Mouse (Mus musculus) frontal cortex, postnatal 25 days (tissue): ENCODE data around the gene Tbx10.
"Not testable (repeated sequence)": the region's sequence is repeated elsewhere in the genome, so short reads cannot be mapped to it uniquely, and the experiment has no call there.

Experiments
- DNase-seq, 2 experiments: peaks; one replicate each; pipeline ENCODE4 v3.0.0; 2022; ENCODE audit warnings: low spot score in 2 of 2

Gene Tbx10

DNA sequence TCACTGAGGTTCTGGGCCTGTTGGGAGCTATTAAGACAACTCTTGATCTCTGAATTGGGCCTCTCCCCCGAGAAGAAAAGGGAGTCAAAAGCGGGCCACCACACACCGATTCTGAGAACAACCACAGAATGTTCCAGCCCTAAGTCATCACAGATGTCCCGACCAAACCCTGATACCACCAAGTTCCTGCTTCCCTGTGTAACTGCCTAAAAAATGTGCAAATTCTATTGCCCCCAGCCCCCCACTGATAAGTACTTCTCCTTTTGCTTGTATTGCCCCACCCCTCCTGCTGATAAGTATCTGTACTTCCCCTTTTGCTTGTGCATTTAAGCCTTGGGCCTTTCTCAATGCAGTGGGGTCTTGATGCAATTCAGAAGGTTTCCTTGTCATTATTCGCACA lies 51.6 kb downstream of the Tbx10 start:
- not testable (repeated sequence) for DNase-seq

DNA sequence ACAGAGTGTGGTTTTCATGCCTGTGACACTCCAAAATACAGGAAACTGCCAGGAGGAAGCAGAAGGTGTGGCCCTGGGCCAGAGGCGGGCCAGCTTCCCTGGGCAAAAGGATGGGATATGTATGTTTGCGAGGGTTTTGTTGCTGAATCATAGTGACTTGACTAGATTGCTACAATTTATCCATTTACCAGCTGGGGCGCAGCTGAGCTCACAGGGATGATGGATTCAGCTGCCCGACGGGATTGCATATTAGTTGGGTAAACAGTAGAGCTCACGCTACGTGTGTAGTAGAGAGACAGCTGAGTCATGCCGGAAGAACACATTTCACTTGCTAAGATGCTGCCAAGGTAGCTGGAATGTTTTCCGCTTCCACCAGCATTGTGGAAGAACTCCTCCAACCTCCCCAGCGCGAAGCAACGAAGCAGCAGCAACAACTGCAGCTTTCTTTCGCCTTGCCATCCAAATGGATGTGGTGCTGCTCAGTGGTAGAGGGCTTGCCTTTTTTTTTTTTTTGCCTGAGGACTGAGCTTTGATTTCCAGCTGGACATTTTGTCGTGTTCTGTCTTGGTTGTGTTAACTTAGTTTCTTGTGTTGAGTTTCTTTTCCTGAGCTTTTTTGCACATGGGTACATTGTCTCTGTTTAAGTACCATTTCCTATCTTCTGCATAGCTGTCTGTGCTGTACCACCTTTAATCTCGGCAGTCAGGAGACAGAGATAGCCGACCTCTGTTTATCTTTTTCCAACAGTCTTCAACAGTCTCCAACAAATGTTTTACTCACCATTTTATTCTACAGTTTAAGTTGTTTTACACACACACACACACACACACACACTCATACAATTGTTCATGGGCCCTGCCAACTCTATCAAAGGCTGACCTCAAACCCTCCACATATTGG lies 53.7 kb downstream of the Tbx10 start, which contains the start of gene Gstp2:
Gstp2 (minus strand) TSS at position 58 of the 900 bp plus-strand sequence.
- DNase-seq = peak; percentile 55 to 56

DNA sequence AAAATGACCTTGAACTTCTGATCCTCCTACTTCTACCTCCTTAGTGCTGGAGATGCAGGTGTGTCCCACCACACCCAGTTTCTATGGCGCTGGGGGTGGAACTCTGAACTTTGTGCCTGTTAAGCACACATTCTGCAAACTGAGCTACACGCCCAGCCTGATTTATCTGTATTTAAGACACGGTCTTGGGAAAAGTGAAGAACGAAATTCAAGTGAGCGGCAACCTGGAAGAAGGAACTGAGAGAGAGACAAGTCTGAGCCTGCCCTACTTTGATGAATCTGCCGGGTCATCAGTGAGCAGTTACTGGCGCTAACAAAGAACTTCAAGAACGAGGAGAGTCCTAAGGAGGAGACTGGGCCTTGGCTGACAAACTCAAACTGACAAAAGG lies 54.3 kb downstream of the Tbx10 start:
- no peak for DNase-seq

DNA sequence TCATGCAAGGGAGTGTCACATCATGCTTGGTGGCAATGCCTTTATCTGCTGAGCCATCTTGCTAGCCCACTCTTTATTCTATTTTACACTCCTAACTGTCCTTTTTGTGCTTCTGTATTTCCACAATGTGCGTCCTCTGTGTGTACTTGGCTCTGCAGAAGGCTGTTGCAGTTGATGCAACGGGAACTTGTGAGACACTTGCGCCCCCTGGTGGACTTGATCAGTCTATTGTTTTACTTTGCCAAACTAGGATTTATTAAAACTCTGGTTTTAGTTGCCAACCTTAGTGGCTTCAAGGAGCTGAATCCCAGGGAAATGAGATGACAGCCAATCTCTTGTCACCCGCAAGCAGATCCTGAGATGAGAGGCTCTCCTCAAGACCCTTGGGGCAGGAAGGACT lies 55.3 kb downstream of the Tbx10 start:
- DNase-seq = peak; percentile 49 to 65

DNA sequence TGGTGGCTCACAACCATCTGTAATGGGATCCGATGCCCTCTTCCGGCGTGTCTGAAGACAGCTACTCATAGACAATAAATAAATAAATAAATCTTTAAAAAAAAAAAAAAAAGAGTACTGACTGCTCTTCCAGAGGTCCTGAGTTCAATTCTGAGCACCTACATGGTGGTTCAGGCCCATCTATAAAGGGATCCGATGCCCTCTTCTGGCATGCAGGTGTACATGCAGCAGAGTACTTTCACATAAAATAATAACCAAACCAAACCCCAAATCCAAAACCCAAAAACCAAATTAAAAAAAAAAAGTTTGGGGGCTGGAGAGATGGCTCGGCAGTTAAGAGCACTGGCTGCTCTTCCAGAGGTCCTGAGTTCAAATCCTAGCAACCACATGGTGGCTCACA lies 56.5 kb downstream of the Tbx10 start:
- DNase-seq = not testable (repeated sequence)
